8 mouse cellular contexts compared by ENCODE assay signal in genomic region chr4:99459436-99459835, GRCm38 (mm10).
DNase-seq lines count a peak whose midpoint lies in the region; ATAC-seq lines count a peak whose summit lies in the region.

No protein-coding gene starts in this region.

- peak overlapping the region; percentile 22 for H3K4me3 ChIP-seq in forebrain, embryonic 15.5 days

- intact Hi-C loops in left cerebral cortex, postnatal 14 days (cut with DNase I) = no loop called here

- H3K9me3 ChIP-seq in forebrain, embryonic 15.5 days = no peaks in the 10 kb centered on the region

- H3K27ac ChIP-seq in forebrain, embryonic 15.5 days (replicated peaks) = peak overlapping the region; percentile 42; the same call in 1 of the 2 replicates

- H3K9ac ChIP-seq in forebrain, embryonic 15.5 days (replicated peaks) = no peak overlapping the region

- peak; percentile 2 for DNase-seq in adrenal gland, adult 8-10 months
- DNase-seq in cerebellum, adult 11-12 months = peak; percentile 13
- DNase-seq in kidney, adult 18-20 months = peak; percentile 30
- DNase-seq in left cerebral cortex, postnatal 14 days (ENCODE audit: low spot score in 2 of 2) = peak; percentile 68 to 71
- peak; percentile 80 for DNase-seq in retina, embryonic 14.5 days (ENCODE audit: low spot score)
- no peak for DNase-seq in thymus, postnatal 10 days (ENCODE audit: low spot score in 2 of 2)
- no peak for DNase-seq in natural killer cell, adult 2 months (ENCODE audit: low spot score in 2 of 2)

- H3K4me2 ChIP-seq in forebrain, embryonic 15.5 days (replicated peaks) = peak overlapping the region; percentile 42

- H3K36me3 ChIP-seq in forebrain, embryonic 15.5 days = no peaks in the 10 kb centered on the region

- peaks cover 10% of the 10 kb centered on the region for H3K4me1 ChIP-seq in forebrain, embryonic 15.5 days

- no peaks in the 10 kb centered on the region for H3K27me3 ChIP-seq in forebrain, embryonic 15.5 days

- ATAC-seq in forebrain, embryonic 15.5 days (replicated peaks) = peak; percentile 96

- WGBS in forebrain, embryonic 15.5 days = under 1% methylated on average over 14 of the region's 14 CpGs

Comparison
In these comparisons a context has a peak if more than half of its experiments do, and no peak if none do; other contexts are left out.
1. DNase-seq: peak in adrenal gland, adult 8-10 months (single experiment), cerebellum, adult 11-12 months (single experiment), kidney, adult 18-20 months (single experiment), left cerebral cortex, postnatal 14 days (2 of 2) and retina, embryonic 14.5 days (single experiment); none in thymus, postnatal 10 days (0 of 2) and natural killer cell, adult 2 months (0 of 2).